Mouse (Mus musculus): ENCODE data around the gene Obsl1.
A peak's percentile ranks its signal among the peaks of the same experiment; 100 is the strongest.

The Obsl1 gene

GRCm38 (mm10) chr1:75505956-75506831 is at the start of gene Obsl1:
TSS of gene Obsl1 (minus strand) at chr1:75506452.
- DNase-seq (ENCODE audit: low spot score): peak; percentile 71

DNA sequence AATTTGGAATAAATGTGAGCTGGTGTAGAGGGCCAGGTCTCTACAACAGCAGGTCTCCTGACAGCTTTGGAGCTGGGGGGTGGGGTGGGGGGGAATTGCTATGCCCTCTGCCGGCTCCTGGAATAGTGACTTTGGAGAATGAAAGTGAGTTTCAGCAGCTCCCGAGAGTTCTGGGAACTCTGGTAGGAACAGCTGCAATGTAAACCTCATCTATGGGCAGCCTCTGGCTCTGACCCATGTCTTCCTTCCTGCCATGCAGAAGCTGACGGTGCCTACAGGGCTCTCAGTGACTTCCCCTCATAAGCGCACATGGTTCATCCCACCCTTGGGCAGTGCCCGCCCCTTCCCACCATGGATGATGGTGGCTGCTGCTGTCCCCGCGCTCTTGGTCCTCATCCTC is 49.4 kb upstream of the Obsl1 start:
- no peak for DNase-seq (ENCODE audit: low spot score)

DNA sequence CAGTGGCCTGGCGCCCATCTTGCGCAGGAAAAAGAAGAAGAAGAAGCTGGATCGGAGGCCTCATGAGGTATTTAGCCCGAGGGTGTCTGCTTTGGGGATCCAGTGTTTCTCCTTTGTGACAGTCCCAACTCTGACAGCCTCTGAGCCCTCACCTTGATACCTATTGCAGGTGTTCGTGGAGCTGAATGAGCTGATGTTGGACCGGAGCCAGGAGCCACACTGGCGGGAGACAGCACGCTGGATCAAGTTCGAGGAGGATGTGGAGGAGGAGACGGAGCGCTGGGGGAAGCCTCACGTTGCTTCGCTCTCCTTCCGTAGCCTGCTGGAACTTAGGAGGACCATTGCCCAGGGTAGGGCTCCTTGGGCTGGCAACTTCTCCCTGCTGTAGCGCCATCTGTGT is 44.3 kb upstream of the Obsl1 start:
- no peak for DNase-seq (ENCODE audit: low spot score)

- DNase-seq (ENCODE audit: low spot score): no peak
These were observed 43.3 kb upstream of the Obsl1 start for GRCm38 (mm10) chr1:75549289-75550279.

- no peak for DNase-seq (ENCODE audit: low spot score)
These were observed 42.6 kb upstream of the Obsl1 start for GRCm38 (mm10) chr1:75548871-75549270.

GRCm38 (mm10) chr1:75548083-75548482 is 41.8 kb upstream of the Obsl1 start:
- DNase-seq (ENCODE audit: low spot score): no peak

GRCm38 (mm10) chr1:75547351-75547750 is 41.1 kb upstream of the Obsl1 start:
- no peak for DNase-seq (ENCODE audit: low spot score)

GRCm38 (mm10) chr1:75545965-75546956 is 40.0 kb upstream of the Obsl1 start, which contains the start of gene Slc4a3:
TSS of gene Slc4a3 (plus strand) at chr1:75546266.
- DNase-seq (ENCODE audit: low spot score): peak; percentile 56

DNA sequence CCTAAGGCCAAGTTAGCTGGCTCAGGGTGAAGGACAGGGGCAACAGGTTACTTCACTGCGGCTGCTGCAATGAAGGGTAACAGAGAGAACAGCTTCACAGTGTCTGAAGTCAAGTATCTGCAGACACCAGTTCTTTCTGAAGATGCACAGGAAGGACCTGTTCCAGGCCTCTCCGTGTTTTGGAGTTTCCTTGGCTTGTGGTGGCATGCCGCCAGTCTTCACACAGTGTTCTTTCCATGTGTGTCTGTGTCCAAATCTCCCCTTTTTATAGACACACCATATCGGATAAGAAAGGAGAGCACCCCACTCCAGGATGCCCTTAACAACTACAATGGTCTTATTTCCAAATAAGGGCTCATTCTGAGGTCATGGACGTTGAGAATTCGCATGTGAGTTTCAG is 38.1 kb upstream of the Obsl1 start:
- DNase-seq (ENCODE audit: low spot score): no peak

- DNase-seq (ENCODE audit: low spot score): no peak
These were observed 35.2 kb upstream of the Obsl1 start for GRCm38 (mm10) chr1:75541496-75541895.

DNA sequence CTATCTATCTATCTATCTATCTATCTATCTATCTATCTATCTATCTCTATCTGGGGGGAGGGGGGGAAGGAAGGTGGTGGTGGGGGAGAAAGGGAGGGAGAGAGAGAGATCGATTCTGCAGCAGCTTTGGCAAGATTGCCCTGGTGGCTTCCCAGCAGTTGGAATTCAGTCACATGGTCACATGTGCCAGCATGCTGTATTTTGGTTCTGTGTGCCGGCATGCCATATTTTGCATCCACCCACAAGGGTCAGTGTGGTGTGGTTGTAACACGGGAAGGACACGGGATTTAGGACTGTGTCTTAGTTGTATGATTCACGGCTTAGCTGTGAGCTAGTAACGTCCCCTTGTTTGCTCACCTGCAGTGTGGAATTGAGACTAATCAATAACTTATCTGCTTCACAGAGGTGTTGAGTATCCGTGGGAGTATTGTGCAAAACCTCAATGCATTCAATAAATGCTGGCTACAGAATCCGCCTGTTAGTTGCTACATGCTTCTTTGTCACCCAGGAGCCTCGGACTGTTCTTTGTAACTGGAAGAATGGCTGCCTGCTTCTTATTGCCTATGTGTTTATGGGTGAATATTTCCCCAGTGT is 32.4 kb upstream of the Obsl1 start:
- DNase-seq (ENCODE audit: low spot score): no peak

GRCm38 (mm10) chr1:75537587-75537986 is 31.3 kb upstream of the Obsl1 start:
- DNase-seq (ENCODE audit: low spot score): no peak

- DNase-seq (ENCODE audit: low spot score): no peak
These were observed 27.3 kb upstream of the Obsl1 start for GRCm38 (mm10) chr1:75533325-75534252.

DNA sequence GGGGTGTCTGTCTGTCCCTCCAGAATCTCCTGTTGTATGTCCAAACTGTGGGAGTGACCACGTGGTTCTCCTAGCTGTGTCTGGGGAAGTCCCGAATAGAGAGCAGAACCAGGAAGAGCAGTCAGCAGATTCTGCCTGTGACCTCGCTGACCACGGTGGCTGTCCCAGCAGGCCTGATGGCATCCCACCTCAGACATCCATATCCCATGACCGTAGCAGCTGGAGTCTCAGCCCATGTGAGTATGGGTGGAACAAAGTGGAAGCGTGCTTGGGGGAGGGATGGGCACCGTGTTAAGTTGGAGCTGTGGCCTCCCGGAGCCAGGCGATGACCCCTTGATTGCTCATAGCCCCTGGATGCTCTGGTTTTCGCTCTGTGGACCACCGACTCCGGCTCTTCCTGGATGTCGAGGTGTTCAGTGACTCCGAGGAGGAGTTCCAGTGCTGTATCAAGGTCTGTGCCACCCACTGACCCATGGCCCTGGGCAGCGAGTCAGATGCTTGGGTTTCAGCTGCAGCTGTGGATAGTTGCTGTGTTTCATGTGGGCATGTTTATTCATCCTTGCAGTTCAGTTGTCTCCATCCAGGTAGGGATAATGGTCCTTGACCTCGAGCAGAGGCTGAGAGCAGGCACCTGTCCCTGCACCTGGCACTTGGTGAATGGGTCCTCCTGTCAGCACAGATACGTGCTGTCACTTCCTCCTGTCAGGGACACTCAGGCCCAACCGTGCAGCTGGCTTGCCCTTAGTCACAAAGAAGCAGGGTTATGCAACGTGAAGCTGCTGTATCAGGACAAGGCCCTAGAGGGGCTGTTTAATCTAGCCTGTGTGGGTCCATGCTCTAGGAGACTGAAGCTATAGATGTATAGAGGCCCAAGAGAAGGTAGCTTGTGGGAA is 26.3 kb upstream of the Obsl1 start:
- DNase-seq (ENCODE audit: low spot score): no peak

DNA sequence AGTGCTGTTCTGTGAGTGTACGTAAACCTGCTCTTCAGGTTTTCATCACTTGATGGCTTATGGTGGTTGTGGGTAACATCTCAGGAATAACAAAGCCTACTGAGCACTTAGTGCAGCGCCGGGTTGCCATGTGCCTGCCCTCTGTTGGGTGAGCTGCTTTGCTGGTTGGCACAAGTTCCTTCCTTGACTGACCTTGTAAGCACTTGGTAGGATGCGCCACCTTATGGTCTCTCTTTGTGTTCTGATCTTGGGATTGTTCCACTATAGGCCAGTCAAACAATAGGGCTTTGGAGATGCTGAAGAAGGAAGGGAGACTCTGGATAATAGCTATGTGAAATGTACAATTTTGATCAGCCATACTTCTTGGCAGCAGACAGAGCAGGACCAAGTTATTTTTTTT is 24.3 kb upstream of the Obsl1 start:
- no peak for DNase-seq (ENCODE audit: low spot score)

DNA sequence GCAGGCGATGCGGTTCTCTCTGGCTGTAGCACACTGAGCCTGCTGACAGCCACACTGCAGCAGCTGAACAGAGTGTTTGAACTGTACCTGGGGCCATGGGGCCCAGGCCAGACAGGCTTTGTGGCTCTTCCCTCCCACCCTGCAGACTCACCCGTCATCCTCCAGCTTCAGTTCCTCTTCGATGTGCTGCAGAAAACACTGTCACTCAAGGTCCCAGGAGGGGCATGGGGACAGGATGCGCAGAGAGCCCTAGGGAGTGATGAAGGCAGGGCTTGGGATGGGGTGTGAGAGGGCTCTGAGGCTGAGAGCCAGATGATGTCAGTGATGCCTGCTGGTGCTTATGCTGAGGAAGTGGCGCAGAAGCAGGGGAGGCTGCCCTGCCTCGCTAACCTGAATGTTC is 18.4 kb upstream of the Obsl1 start:
- DNase-seq (ENCODE audit: low spot score): no peak

GRCm38 (mm10) chr1:75521321-75522031 is 15.2 kb upstream of the Obsl1 start, which contains the start of gene Stk11ip:
TSS of gene Stk11ip (plus strand) at chr1:75521529.
- DNase-seq (ENCODE audit: low spot score): peak; percentile 82

DNA sequence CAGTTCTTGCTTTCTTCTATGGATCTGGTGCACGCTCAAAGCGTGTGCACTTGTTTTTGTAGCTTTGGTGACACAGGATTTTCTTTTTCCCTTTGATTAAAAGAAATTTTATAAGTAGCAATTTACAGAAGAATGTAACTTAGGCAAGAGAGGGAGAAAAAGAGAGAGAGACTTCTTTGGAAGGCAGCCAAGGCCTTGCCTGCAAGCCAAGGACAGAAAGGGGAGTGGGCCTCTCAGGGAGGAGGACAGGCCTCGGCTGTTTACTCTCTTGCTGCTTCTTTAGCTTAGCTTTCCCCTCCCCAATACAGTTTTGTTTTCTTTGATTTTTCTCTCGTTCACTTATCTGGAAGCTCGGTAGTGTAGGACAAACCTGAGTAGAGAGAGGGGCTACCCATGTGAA is 13.3 kb upstream of the Obsl1 start:
- DNase-seq (ENCODE audit: low spot score): peak; percentile 39

Data from ovary, postnatal 14 days (tissue).